Mouse (Mus musculus) kidney, embryonic 16.5 days (tissue): ENCODE measurements at regions not wholly inside any gene's neighbourhood (a gene's known extent, or its start where the extent isn't known, plus 50 kb on each side); places are given as distances from the start of the nearest gene placed in this dataset.

Experiments used
- ATAC-seq: fragments of 200-750 bp; cut with Nextera tagmentation; 2 replicates; pipeline ENCODE4 v1.8.0; 2017; ENCODE audit warnings: moderate TSS enrichment; ENCODE audit not compliant: low FRiP score, low TSS enrichment
- H3K27ac ChIP-seq: fragments of 300-500 bp; sonication (generic); 2 replicates; pipeline ENCODE4 v1.5.1; 2014; ENCODE audit warnings: low read length
- H3K27me3 ChIP-seq: fragments of 300-500 bp; sonication (generic); 2 replicates; pipeline ENCODE4 v1.6.1; 2014; ENCODE audit warnings: low read length, control low read depth, mixed read lengths; ENCODE audit not compliant: insufficient read depth
- H3K36me3 ChIP-seq: fragments of 300-500 bp; sonication (generic); 2 replicates; pipeline ENCODE4 v1.6.1; 2014; ENCODE audit warnings: low read length, control low read depth, mixed read lengths; ENCODE audit not compliant: insufficient read depth
- H3K4me1 ChIP-seq: fragments of 300-500 bp; sonication (generic); 2 replicates; pipeline ENCODE4 v1.6.1; 2014; ENCODE audit warnings: low read length, control low read depth, mixed read lengths; ENCODE audit not compliant: insufficient read depth
- H3K4me2 ChIP-seq: fragments of 300-500 bp; sonication (generic); replicated peaks from 2 replicates; pipeline ENCODE4 v1.6.1; 2014; ENCODE audit warnings: low read depth, low read length
- H3K4me3 ChIP-seq: fragments of 300-500 bp; sonication (generic); 2 replicates; pipeline ENCODE4 v1.5.1; 2014; ENCODE audit warnings: mild to moderate bottlenecking, low read length
- H3K9ac ChIP-seq: fragments of 300-500 bp; sonication (generic); replicated peaks from 2 replicates; pipeline ENCODE4 v1.6.1; 2014; ENCODE audit warnings: low read length
- H3K9me3 ChIP-seq: fragments of 300-500 bp; sonication (generic); 2 replicates; pipeline ENCODE4 v1.6.1; 2016; ENCODE audit warnings: low read length, control low read depth
- WGBS: fragments of 180-500 bp; shearing (Covaris S2); extraction: QIAGEN DNeasy Blood & Tissue Kit; methylation state at CpG from one replicate; pipeline ENCODE4 v1.1.7; 2014; 5-methylcytosine and 5-hydroxymethylcytosine counted together

- Histone ChIP-seq H3K9ac (no peak overlapping the region), H3K4me3 (no peak overlapping the region), H3K4me2 (no peak overlapping the region), H3K27me3 (no peaks in the 10 kb centered on the region), H3K4me1 (no peaks in the 10 kb centered on the region; the same call in 1 of the 2 replicates), H3K36me3 (no peaks in the 10 kb centered on the region), H3K9me3 (no peaks in the 10 kb centered on the region), H3K27ac (peak overlapping the region; percentile 13)
- WGBS, result 50% methylated on average over 8 of the region's 8 CpGs
- peak; percentile 78 for ATAC-seq
These were observed 66.1 kb upstream of the Atp1a1 start for GRCm38 (mm10) chr3:101670561-101671001.

- Histone ChIP-seq H3K27ac (no peak overlapping the region), H3K9ac (no peak overlapping the region), H3K27me3 (no peaks in the 10 kb centered on the region), H3K9me3 (no peaks in the 10 kb centered on the region), H3K4me1 (no peaks in the 10 kb centered on the region; the same call in 1 of the 2 replicates), H3K4me2 (no peak overlapping the region), H3K36me3 (no peaks in the 10 kb centered on the region), H3K4me3 (no peak overlapping the region)
- ATAC-seq, result no peak
- 78% methylated on average over 3 of the region's 3 CpGs for WGBS
These were observed 65.3 kb upstream of the Atp1a1 start for GRCm38 (mm10) chr3:101669743-101670142.

GRCm38 (mm10) chr3:101667767-101668387, 63.4 kb upstream of the Atp1a1 start:
- no peaks in the 10 kb centered on the region for H3K36me3 ChIP-seq
- no peaks in the 10 kb centered on the region for H3K9me3 ChIP-seq
- no peak overlapping the region for H3K4me3 ChIP-seq
- ATAC-seq, result no peak
- H3K27me3 ChIP-seq, result no peaks in the 10 kb centered on the region
- WGBS, result 79% methylated on average over 10 of the region's 10 CpGs
- H3K4me1 ChIP-seq, result no peaks in the 10 kb centered on the region; the same call in 1 of the 2 replicates
- H3K27ac ChIP-seq, result peak overlapping the region; percentile 90
- no peak overlapping the region for H3K4me2 ChIP-seq
- peak overlapping the region; percentile 9; the same call in 1 of the 2 replicates for H3K9ac ChIP-seq

GRCm38 (mm10) chr3:101667186-101667585, 62.7 kb upstream of the Atp1a1 start:
- Histone ChIP-seq H3K27me3 (no peaks in the 10 kb centered on the region), H3K27ac (peak overlapping the region; percentile 90), H3K9ac (peak overlapping the region; percentile 9; the same call in 1 of the 2 replicates), H3K9me3 (no peaks in the 10 kb centered on the region), H3K4me1 (no peaks in the 10 kb centered on the region; the same call in 1 of the 2 replicates), H3K4me3 (no peak overlapping the region), H3K4me2 (no peak overlapping the region), H3K36me3 (no peaks in the 10 kb centered on the region)
- WGBS, result 29% methylated on average over 4 of the region's 4 CpGs
- ATAC-seq, result peak; percentile 95

GRCm38 (mm10) chr3:101666583-101666982, 62.1 kb upstream of the Atp1a1 start:
- 81% methylated on average over 8 of the region's 8 CpGs for WGBS
- H3K4me2 ChIP-seq, result no peak overlapping the region
- H3K4me1 ChIP-seq, result peaks cover 1% of the 10 kb centered on the region
- no peaks in the 10 kb centered on the region for H3K9me3 ChIP-seq
- no peaks in the 10 kb centered on the region for H3K36me3 ChIP-seq
- no peak for ATAC-seq
- H3K9ac ChIP-seq, result no peak overlapping the region
- H3K27ac ChIP-seq, result peak overlapping the region; percentile 81
- H3K4me3 ChIP-seq, result no peak overlapping the region
- no peaks in the 10 kb centered on the region for H3K27me3 ChIP-seq

GRCm38 (mm10) chr3:101661184-101661992, 56.9 kb upstream of the Atp1a1 start:
- WGBS, result 36% methylated on average over 9 of the region's 9 CpGs
- no peaks in the 10 kb centered on the region for H3K9me3 ChIP-seq
- no peaks in the 10 kb centered on the region for H3K27me3 ChIP-seq
- H3K4me1 ChIP-seq, result peaks cover 15% of the 10 kb centered on the region
- peak; percentile 77 for ATAC-seq
- H3K36me3 ChIP-seq, result no peaks in the 10 kb centered on the region
- no peak overlapping the region for H3K9ac ChIP-seq
- no peak overlapping the region for H3K4me3 ChIP-seq
- H3K4me2 ChIP-seq, result no peak overlapping the region
- H3K27ac ChIP-seq, result peak overlapping the region; percentile 67; the same call in 1 of the 2 replicates

GRCm38 (mm10) chr3:101660635-101661034, 56.2 kb upstream of the Atp1a1 start:
- Histone ChIP-seq H3K27ac (peak overlapping the region; percentile 67; the same call in 1 of the 2 replicates), H3K9me3 (no peaks in the 10 kb centered on the region), H3K9ac (no peak overlapping the region), H3K4me3 (no peak overlapping the region), H3K36me3 (no peaks in the 10 kb centered on the region), H3K4me1 (peaks cover 15% of the 10 kb centered on the region), H3K27me3 (no peaks in the 10 kb centered on the region), H3K4me2 (no peak overlapping the region)
- 22% methylated on average over 6 of the region's 6 CpGs for WGBS
- ATAC-seq, result no peak

GRCm38 (mm10) chr3:101660176-101660575, 55.7 kb upstream of the Atp1a1 start:
- Histone ChIP-seq H3K9me3 (no peaks in the 10 kb centered on the region), H3K27me3 (no peaks in the 10 kb centered on the region), H3K9ac (no peak overlapping the region), H3K4me1 (peaks cover 15% of the 10 kb centered on the region), H3K4me3 (no peak overlapping the region), H3K27ac (no peak overlapping the region), H3K36me3 (no peaks in the 10 kb centered on the region), H3K4me2 (no peak overlapping the region)
- ATAC-seq, result no peak
- WGBS, result 79% methylated on average over 4 of the region's 4 CpGs

GRCm38 (mm10) chr3:101657979-101658378, 53.5 kb upstream of the Atp1a1 start:
- no peak for ATAC-seq
- Histone ChIP-seq H3K27ac (no peak overlapping the region), H3K4me2 (no peak overlapping the region), H3K4me3 (no peak overlapping the region), H3K4me1 (peaks cover 15% of the 10 kb centered on the region), H3K9me3 (no peaks in the 10 kb centered on the region), H3K27me3 (no peaks in the 10 kb centered on the region), H3K9ac (no peak overlapping the region), H3K36me3 (no peaks in the 10 kb centered on the region)

- Histone ChIP-seq H3K4me3 (no peak overlapping the region), H3K9ac (no peak overlapping the region), H3K36me3 (no peaks in the 10 kb centered on the region), H3K27me3 (no peaks in the 10 kb centered on the region), H3K4me1 (peaks cover 9% of the 10 kb centered on the region; the same call in 1 of the 2 replicates), H3K4me2 (no peak overlapping the region), H3K9me3 (no peaks in the 10 kb centered on the region), H3K27ac (no peak overlapping the region)
- ATAC-seq, result no peak
- 82% methylated on average over 4 of the region's 4 CpGs for WGBS
These were observed 50.2 kb upstream of the Atp1a1 start for GRCm38 (mm10) chr3:101654720-101655119.
